Mouse (Mus musculus): Measurements from ENCODE around the gene Adgra1.

Gene Adgra1

DNA sequence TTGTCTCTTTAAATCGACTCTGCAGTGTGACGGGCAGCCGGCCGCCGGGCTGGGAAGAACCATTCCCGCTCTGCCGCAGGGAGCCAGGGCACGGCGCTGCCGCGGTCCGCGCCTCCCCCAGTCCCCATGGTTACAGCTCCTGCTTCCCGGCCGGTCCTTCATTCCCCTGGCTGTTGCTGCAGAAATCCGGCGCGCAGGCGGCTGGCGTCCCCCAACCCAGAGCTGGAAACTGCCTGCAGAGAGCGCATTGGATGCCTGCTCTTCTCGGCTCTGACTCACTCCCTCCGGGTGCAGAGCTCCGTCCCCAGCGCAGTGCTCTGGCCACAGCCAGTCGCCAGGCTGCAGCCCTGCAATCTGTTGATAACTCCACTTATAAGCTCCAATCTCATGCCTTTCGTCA is at the start of gene Adgra1:
TSS of gene Adgra1 (plus strand) at position 139 of the 400 bp plus-strand sequence.
- no peak for DNase-seq (ENCODE audit: extremely low read depth, low read depth)

DNA sequence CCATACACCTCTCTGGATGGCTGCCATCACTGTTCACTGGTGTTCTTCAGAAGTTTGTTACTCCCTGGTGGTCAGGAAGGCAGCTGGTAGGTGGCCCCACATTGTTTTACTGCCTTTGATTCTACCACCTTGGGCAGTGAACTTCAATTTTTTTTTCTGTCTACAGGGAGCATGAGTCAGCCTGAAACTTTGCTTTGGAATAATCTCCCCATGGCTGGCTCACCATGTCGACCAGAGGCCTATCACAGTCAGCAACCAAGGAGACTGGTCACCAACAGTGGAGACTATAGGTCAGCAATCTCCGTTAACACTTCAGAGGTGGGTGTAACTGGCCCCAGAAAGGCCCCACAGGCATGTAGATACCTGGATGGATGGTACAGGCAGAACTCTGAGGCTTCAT is 46.6 kb upstream of the Adgra1 start:
- DNase-seq (ENCODE audit: extremely low read depth, low read depth), result no peak

DNA sequence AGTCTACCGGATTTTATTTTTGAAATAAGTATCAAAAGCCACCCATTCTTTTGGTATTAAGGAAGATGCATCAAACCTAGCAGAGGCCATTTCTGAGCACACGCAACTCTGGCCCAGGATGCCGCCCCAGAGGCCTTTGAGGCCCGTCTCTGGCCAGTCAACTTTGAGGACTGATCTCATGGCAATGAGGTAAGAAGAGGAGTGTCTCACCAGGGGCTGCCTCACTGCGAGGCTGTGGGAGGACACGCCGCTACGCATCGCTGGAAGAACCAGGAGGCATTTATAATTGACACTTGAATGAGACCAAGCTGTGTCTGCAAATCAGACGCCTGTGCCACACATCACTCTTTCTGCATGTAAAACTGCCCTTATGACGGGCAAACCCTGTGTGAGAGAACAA is 45.0 kb upstream of the Adgra1 start:
- no peak for DNase-seq (ENCODE audit: extremely low read depth, low read depth)

DNA sequence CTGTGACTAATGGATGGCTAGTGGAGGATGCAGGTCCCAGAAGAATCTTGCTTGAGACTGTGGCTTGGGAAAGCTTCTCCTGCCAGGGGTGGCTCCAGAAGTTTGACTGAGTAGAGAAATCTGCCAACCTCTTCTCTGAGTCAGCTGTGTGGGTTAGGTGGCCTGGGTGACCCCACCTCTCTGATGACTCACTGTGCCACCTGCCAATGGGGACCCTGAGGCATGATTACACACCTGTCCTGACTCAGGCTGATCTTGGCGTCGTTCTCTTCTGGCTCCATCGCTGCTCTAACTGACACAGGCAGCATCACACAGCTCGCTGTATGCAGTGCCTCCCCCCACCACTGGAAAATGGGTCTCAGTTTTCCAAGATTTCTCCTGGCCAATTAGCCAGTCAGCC is 44.3 kb upstream of the Adgra1 start:
- DNase-seq (ENCODE audit: extremely low read depth, low read depth), result no peak

DNA sequence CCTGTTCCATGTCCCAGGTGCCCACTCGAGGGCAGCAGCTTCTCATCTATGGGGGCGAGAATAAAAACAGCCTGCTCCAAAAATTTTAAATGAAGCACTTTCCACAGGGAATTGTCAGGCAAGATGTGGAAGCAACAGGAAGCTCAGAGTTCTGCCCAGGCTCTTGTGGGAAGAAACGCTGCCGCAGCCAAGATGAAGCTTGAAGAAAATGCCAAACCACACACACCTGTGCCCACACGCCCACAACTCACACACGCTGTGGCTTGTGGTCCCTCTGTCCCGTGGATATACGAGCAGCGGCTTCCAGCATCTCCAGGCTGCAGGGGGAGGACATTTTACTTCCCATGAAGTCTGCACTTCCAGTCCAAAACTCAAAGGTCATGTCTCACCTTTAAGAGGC is 42.4 kb upstream of the Adgra1 start:
- DNase-seq (ENCODE audit: extremely low read depth, low read depth), result no peak

DNA sequence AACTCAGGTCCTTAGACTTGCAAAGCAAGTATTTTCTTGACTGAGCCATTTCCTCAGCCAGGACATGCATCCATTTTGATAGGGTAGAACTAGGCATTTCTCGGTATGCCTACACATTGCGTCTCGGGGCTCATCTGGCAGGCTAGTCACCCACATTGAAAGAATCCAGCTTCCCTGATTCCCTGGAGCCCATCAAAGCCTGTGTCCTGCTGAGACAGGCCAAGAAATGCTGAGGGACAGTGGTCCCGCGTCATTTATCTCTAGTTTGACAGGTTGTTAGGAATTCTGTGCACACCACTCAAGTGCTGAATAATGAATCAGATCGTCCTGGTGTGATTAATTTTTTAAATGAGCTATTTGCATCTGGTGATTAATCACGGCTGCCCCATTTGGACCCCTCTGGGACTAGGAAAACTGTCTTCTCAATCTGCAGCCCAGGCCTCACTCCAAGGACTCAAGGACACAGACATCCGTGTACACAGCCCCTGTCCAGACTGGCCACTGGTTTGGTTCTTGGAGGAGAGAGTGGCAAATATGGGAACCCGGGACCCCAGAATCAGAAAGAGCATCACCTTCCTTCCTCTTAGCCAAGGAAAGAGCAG is 38.9 kb upstream of the Adgra1 start:
- no peak for DNase-seq (ENCODE audit: extremely low read depth, low read depth)

DNA sequence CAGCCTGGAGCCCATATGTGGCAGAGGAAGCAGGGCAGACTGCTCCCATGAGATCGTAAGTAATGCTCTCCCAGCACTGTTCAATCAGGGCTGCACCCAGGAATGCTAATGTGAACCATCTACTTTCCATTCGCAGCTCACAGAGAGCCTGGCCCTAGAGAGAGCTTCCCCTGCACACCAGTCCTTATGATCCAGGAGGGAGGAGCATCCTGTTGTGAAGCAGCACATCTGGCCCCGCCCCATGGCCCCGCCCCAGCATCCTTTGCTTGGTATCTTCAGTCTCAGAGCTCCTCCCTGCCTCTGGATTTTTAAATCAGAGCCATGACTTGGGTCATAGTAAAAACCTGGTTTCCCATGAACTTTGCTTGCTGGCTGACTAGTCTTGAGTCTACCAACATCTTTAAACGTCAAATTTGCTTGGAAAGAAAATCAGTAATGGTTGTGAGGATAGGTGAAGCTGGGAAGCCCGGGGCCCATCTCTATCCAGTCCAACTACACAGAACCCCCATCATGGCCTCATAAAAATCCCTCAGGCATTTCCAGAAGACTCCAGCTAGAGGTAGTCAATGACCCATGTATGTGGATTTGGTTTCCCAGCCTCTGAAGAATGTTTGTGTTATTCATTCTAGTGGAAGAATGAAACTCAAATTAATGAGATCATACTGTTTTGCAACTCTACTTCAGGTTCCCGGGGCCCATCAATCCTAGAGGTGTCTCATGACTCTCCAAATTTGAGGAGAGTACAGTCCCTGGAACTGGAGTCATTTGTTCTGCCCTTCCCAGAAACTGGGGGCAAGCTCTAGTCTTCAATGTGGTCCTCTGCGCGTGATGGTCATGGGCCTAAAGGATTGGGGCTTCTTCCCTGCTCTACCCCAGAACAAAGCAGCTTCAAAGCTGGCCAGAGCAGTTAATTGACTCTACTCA is 36.5 kb upstream of the Adgra1 start:
- no peak for DNase-seq (ENCODE audit: extremely low read depth, low read depth)

DNA sequence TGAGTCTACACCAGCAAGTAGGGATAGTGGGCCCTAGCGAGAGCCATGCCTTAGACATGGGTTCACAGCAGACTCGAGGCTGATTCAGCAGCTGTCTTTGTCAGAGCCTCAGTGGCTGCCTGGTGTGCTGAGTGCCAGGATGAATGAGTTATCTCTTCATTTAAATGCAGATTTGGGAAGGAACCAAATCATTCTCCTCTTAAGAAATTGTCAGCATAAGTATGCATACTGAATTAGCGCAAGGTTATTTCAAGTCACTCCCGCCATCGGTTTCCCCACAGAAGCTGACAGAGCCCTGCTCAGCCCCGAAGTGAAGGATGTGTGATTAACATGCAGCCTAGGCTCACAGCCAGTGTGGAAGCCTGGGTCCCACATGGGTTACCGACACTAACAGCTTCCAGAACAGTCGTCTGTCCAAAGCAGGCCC is 27.8 kb upstream of the Adgra1 start:
- DNase-seq (ENCODE audit: extremely low read depth, low read depth), result no peak

DNA sequence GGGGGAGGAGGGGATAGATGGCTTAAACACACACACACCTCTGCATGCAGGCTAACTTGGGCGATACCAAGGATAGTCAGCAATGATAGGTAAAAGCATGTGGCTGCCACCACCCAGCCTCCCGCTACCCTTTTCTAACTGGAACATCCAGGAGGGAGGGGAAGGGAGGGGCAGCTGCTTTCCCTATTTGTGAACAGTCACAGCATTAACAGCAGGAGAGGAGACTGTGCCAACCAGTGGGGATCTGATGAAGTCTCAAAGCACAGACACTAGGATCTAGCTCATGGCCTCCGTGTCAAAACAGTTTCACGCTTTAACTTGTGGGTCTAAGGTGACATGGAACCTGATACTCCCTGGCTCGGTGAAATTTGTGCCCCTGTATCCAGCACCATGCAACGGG is 23.9 kb upstream of the Adgra1 start:
- DNase-seq (ENCODE audit: extremely low read depth, low read depth), result no peak

DNA sequence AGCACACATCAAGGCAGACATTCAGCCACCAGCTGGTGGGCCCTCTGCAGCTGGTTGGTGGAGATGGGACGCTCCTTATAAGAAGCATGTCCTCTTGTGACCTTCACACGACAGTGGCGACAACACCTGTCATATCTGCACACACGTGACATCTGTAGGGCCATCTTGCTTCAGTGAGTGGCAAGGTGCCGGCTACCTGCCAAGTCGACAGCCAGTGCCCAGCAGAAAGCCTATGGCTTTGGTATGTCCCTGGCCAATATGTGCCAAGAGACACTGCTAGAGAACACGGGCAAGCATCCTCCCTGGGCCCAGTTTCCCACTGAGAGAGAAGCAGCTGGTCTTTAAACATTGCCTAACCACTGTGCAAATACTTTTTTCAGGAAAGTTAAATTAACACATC is 22.3 kb upstream of the Adgra1 start:
- no peak for DNase-seq (ENCODE audit: extremely low read depth, low read depth)

DNA sequence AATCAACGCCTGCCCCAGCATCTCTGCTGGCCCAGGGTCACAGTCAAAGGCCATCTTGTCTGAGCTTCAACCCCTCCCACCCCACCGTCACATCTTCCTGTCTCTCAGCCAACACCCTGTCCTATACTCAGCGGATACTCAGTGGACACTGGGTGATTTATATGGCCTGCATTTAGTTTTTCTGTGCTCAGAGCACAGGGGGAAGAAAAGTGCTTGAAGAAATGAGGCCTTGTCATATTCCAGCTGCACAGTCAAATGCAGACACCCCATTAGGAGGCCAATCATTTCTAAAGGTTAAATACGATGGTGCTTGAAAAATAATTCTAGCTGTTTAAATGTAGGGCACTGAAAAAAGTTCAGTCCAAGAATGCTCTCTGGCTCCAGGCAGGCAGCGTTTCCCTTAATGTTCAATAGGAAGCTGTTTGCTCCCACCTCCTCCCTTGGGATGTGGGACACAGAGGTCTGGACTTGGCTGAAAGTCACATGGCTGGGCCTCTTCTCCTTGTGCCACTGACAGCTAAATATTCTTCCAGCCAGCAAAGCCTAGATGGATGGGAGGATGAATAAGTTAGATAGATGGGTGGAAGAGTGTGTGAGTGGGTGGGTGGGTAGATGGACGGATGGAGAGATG is 20.3 kb upstream of the Adgra1 start:
- DNase-seq (ENCODE audit: extremely low read depth, low read depth), result no peak

DNA sequence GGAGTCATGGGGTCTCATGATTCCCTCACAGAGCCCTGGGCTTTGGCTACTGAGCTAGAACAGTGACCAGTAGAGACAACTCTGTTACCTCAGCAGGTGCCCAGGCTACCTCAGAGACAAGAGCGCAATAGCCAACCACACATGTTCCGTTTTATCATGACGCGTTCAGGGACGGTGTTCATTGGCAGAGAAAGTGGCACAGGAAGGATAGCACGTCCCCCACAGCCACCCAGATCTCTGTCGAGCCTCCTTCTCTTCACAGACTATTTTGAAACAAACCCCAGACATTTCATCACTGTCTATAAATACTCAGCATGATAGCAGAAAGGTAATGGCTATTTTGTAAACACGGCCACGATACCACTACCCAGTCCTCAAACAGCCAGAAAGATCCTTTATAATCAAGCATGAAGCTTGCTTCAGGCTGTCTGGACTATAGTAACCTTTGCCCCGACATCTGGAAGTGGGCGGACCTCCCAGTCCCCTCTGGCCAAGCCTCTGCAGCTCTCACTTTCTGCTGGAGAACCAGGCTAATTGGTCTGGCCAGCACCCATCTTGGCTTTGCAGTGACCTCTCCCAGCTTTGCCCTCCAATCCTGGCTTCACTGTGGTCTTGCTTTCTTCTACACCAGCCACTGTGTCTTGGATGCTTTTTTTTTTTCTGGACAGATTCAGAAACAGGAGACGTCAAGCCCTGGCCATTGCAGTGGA is 11.5 kb upstream of the Adgra1 start:
- no peak for DNase-seq (ENCODE audit: extremely low read depth, low read depth)

DNA sequence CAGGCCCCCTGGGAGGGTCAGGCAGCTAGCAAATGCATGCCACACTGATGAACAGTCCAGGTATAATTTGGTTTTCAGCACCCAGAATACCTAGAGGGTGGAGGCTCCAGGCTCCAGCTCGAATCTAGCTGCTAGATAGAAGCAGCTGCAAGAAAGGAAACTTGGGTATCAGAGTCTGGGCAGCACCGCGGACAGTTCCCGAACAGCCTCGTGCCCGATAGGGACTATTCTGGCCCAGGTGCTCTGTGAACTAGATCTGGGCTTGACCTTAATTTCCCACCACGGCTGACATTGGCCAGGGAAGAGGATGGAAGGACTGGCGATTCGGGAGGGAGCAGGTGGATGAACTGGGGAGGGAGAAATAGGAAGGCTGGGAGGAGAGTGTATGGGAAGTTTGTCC is 6.3 kb upstream of the Adgra1 start:
- no peak for DNase-seq (ENCODE audit: extremely low read depth, low read depth)

DNA sequence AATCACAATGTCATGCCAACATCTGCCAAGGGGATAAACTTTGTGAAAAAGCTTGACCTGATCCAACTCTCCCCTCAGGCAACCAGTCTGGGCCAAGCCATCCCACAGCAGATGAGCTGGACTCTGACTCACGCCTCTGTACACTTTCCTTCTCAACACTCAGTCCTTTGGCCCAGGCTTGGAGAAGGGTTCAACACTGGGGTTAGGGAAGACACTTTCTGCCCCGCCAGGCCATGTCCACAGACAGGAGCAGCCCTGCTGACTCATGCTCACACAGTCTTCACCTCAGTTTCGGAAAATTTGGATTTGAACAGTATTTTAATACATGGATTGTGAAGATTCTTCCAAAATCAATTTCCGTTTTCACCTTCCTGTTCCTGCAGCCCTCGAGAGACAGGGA is 442 bp upstream of the Adgra1 start:
- no peak for DNase-seq (ENCODE audit: extremely low read depth, low read depth)

DNA sequence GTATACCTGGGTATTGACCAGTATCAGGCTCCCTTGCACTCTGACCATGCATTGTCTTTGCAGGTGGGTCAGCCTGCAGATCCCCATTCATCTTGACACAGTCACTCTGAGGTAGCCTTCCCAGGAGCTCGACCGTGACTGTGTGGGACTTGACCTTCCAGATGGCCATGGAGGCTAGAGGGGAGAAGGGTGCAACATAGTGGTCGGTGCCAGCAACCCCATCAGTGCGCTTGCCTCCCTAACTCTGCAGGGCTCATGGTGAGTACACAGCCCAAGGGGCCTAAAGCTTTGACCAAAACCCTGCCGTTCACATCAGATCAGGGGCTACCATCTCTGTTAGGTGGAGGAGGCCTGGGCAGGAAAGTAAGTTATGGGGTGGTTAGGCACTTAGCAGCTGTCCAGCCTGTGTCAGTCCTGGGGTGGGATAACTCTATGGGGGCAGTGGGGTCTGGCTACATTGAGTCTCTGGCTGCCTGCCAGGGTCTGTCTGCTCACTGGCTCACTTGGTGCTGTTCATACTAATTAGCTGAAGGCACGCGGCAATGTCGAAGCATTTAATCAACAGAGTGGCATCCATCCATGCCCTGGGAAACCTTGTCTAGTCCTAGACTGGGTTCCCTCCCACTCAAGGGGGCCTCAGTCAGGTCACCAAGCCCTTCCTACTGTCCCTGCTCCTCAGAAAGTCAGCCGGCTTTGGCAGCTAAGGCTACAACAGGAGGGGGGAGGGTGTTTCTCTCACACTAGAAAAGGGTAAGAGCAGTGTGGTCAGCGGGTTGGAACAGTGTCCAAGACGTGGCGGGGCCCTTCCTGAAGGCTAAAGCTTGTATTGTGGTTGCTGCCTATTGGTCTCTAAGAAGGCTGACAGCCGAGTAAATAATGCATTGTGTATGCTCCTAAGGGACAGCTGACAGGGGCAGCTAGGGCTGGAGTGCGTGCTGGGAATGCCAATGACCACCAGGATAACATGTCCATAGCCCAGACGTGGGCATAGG is 1.5 kb downstream of the Adgra1 start:
- DNase-seq (ENCODE audit: extremely low read depth, low read depth), result no peak

DNA sequence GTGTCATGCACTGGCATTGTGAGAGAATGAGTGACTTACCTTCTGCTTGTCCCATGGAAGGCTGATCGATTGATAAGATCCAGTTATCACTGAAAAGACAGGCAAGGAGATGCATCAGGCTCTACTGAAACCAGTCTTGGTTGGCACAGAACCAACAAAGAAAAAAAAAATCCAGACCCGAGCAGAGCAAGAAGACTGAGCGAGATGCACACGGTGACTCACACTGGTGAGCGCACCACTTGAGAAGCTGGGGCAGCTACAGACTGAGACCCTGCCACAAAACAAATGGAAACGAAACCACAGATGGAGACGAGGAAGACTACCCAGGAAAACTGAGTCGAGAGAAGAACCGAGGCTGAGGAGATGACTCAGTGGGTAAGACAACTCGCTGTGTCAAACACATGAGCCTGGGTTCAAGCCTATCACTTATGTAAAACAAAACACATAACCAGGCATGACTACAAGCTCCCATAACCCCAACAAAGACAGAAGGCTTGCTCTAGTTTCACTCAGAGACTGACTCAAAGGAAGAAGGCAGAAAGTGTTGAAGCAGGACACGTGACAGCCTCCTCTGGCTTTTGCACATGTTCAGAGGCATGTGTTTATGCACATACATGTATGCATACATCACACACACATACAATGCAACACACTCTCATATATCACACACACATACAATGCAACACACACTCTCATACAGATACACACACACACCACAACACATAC is 6.6 kb downstream of the Adgra1 start:
- DNase-seq (ENCODE audit: extremely low read depth, low read depth), result no peak

DNA sequence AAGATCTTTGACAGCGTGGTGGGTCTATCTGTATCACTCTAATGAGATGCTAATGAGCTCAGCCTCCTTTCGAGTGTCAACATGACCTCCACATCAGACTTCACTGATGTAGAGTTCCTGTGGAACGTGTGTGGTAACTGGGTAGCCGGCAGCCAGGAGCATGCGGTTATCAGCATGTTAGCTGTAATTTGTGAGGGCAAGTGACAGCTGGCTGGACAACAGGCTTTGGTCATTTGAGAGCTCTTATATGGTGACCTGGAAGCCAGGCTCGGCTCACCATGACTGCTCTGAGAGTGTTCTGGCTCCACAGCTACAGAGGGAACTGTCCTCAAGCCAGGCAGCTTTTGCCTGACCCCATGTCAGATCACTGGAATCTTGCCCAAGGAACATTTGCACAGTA is 8.4 kb downstream of the Adgra1 start:
- DNase-seq (ENCODE audit: extremely low read depth, low read depth), result no peak

DNA sequence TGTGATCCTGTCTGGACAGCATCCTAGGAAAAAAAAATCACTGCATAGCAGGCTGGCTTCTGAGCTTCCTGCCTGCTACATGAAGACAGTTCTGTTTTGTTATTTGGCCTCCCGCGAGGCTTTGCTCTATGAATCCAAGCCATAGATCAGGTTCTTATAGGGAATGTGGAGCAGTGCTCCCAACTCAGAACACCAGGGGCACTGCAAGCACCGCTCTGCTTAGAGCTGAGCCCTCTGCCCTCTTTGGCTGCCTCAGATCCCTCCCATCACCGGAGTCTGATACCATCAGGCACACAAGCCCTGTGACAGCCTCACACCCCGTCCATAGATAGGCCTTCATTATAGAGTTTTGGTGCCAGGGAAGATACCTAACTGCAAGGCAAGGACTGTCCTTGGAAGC is 9.2 kb downstream of the Adgra1 start:
- DNase-seq (ENCODE audit: extremely low read depth, low read depth), result no peak

DNA sequence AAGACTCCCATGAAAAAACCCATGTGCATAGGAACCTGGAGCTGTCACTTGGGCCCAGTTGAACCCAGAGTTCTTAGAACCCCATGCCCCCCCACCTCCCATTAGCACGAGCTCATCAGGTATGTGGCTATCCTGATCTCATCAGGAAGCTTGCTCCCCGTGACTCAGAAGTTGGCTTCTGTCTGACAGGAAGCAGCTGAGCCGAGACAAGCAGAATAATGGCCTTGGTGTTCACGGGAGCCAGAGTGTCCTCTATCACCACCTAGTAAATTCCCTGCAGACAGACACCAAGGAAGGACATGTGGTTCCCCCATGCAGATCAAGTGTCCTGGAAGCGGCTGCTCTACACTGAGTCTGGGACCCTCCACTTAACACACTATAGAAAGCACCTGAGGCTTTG is 9.8 kb downstream of the Adgra1 start:
- no peak for DNase-seq (ENCODE audit: extremely low read depth, low read depth)

DNA sequence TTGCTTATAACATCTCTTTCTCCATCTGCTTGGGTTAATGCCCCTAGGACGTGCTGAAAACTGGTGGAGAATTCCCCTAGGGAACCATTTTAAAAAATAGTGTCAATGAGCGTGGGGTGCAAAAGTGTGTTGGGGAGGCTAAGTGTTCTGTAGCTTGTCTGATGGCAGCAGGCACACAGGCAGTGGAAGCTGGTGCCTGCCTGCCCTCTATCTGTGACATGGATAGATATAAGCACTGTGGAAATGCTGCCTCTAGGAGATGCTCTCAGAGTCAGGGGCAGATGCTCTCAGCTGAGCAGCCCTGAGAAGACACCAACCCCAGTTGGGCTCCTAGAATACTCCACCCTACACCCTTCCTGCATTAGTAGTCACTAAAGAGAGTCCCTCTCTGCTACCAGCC is 11.1 kb downstream of the Adgra1 start:
- DNase-seq (ENCODE audit: extremely low read depth, low read depth), result no peak

All from MEL-GATA-1-ER (cell line).